Mouse (Mus musculus): ENCODE measurements around the gene Strip2. TPM values are rescaled to one million over a fixed set of nuclear protein-coding genes. Genes with fewer than 3 reads are reported as not detected.

Gene Strip2
- polyA plus RNA-seq, 1 experiment from 2014 or later: 0.92 TPM

- 87% methylated on average over 6 of the region's 6 CpGs for WGBS
Observed at GRCm38 (mm10) chr6:29980461-29980860, 63.6 kb downstream of the Strip2 start.

DNA sequence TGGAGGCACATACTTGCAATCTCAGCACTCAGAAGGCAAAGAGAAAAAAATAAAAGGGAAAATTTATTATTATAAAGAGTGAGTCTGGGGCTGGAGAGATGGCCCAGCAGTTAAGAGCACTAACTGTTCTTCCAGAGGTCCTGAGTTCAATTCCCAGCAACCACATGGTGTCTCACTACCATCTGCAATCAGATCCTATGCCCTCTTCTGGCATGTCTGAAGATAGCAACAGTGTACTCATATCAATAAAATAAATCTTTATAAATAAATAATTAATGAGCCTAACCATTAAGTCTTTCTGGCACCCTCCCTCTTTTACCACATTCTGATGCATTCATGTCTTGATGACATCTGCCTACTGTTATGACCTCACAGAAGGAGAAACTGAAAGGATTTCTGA lies 65.0 kb downstream of the Strip2 start:
- Histone ChIP-seq H3K4me1 (peaks cover 9% of the 10 kb centered on the region; the same call in 1 of the 2 replicates), H3K9ac (no peak overlapping the region), H3K27ac (no peak overlapping the region), H3K27me3 (peaks cover 14% of the 10 kb centered on the region), H3K4me3 (no peak overlapping the region), H3K9me3 (replicated peaks) (no peaks in the 10 kb centered on the region), H3K4me2 (no peak overlapping the region), H3K36me3 (ENCODE audit: poor library complexity, severe bottlenecking) (no peaks in the 10 kb centered on the region)
- no peak for ATAC-seq

More at GRCm38 (mm10) chr6:29980461-29980860, 63.6 kb downstream of the Strip2 start:
- Histone ChIP-seq H3K27me3 (peaks cover under 1% of the 10 kb centered on the region; the same call in 1 of the 2 replicates), H3K9ac (no peak overlapping the region), H3K9me3 (replicated peaks) (no peaks in the 10 kb centered on the region), H3K4me1 (peaks cover 4% of the 10 kb centered on the region; the same call in 1 of the 2 replicates), H3K4me3 (no peak overlapping the region), H3K27ac (no peak overlapping the region), H3K4me2 (no peak overlapping the region), H3K36me3 (ENCODE audit: poor library complexity, severe bottlenecking) (no peaks in the 10 kb centered on the region)
- ATAC-seq: no peak

GRCm38 (mm10) chr6:29985058-29985498 lies 68.3 kb downstream of the Strip2 start:
- peaks cover 9% of the 10 kb centered on the region; the same call in 1 of the 2 replicates for H3K4me1 ChIP-seq
- peak overlapping the region; percentile 53 for H3K4me3 ChIP-seq
- H3K27ac ChIP-seq: no peak overlapping the region
- WGBS: under 1% methylated on average over 37 of the region's 37 CpGs
- peak overlapping the region; percentile 59 for H3K9ac ChIP-seq
- H3K9me3 ChIP-seq (replicated peaks): no peaks in the 10 kb centered on the region
- H3K27me3 ChIP-seq: peaks cover 19% of the 10 kb centered on the region
- H3K4me2 ChIP-seq: peak overlapping the region; percentile 83
- peak; percentile 80; the same call in 1 of the 2 replicates for ATAC-seq
- H3K36me3 ChIP-seq (ENCODE audit: poor library complexity, severe bottlenecking): no peaks in the 10 kb centered on the region

GRCm38 (mm10) chr6:29985504-29985903 lies 68.7 kb downstream of the Strip2 start:
- Histone ChIP-seq H3K4me2 (peak overlapping the region; percentile 83), H3K9ac (peak overlapping the region; percentile 59), H3K27me3 (peaks cover 19% of the 10 kb centered on the region), H3K4me3 (peak overlapping the region; percentile 53), H3K36me3 (ENCODE audit: poor library complexity, severe bottlenecking) (no peaks in the 10 kb centered on the region), H3K4me1 (peaks cover 9% of the 10 kb centered on the region; the same call in 1 of the 2 replicates), H3K27ac (no peak overlapping the region), H3K9me3 (replicated peaks) (no peaks in the 10 kb centered on the region)
- WGBS: under 1% methylated on average over 14 of the region's 14 CpGs
- 0 out of 2 replicates have a peak, but pooled peaks have one; percentile 8 for ATAC-seq

DNA sequence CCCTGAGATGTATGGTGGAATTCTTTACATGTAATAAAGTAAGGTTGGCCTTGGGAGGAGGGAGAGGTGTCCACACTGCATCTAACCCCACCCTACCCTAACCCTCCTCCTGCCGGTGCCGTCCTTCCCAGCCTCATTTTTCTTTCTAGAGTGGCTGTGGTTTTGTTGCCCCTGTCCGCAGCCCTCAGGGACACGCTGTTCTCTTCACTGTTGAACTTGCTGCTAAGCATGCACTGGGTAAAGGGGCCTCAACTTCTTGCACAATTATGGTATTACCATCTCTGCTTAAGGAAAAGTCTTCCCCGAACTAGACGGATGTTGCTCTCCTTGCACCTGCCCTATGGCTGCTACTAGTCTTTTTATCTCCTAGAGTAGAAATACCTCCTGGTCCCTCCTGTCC lies 69.2 kb downstream of the Strip2 start:
- no peaks in the 10 kb centered on the region for H3K9me3 ChIP-seq (replicated peaks)
- WGBS: 42% methylated on average over 6 of the region's 6 CpGs
- no peaks in the 10 kb centered on the region for H3K36me3 ChIP-seq (ENCODE audit: poor library complexity, severe bottlenecking)
- H3K4me1 ChIP-seq: peaks cover 9% of the 10 kb centered on the region; the same call in 1 of the 2 replicates
- H3K4me2 ChIP-seq: peak overlapping the region; percentile 83
- no peak overlapping the region for H3K9ac ChIP-seq
- no peak overlapping the region for H3K27ac ChIP-seq
- peak overlapping the region; percentile 53; the same call in 1 of the 2 replicates for H3K4me3 ChIP-seq
- peaks cover 19% of the 10 kb centered on the region for H3K27me3 ChIP-seq
- ATAC-seq: no peak

GRCm38 (mm10) chr6:29987246-29987645 lies 70.4 kb downstream of the Strip2 start:
- no peaks in the 10 kb centered on the region for H3K36me3 ChIP-seq (ENCODE audit: poor library complexity, severe bottlenecking)

GRCm38 (mm10) chr6:29998140-29998539 lies 81.3 kb downstream of the Strip2 start:
- no peak for ATAC-seq
- Histone ChIP-seq H3K4me3 (no peak overlapping the region), H3K4me1 (no peaks in the 10 kb centered on the region), H3K27me3 (no peaks in the 10 kb centered on the region), H3K9ac (no peak overlapping the region), H3K36me3 (ENCODE audit: poor library complexity, severe bottlenecking) (no peaks in the 10 kb centered on the region), H3K9me3 (replicated peaks) (no peaks in the 10 kb centered on the region), H3K4me2 (no peak overlapping the region), H3K27ac (no peak overlapping the region)
- 82% methylated on average over 9 of the region's 9 CpGs for WGBS

More at GRCm38 (mm10) chr6:29987246-29987645, 70.4 kb downstream of the Strip2 start:
- WGBS: 67% methylated on average over 3 of the region's 3 CpGs
- H3K4me2 ChIP-seq: no peak overlapping the region
- no peak overlapping the region for H3K27ac ChIP-seq
- no peaks in the 10 kb centered on the region for H3K9me3 ChIP-seq (replicated peaks)
- H3K4me3 ChIP-seq: no peak overlapping the region
- H3K27me3 ChIP-seq: peaks cover 19% of the 10 kb centered on the region
- H3K4me1 ChIP-seq: peaks cover 9% of the 10 kb centered on the region; the same call in 1 of the 2 replicates
- H3K9ac ChIP-seq: no peak overlapping the region
- no peak for ATAC-seq

DNA sequence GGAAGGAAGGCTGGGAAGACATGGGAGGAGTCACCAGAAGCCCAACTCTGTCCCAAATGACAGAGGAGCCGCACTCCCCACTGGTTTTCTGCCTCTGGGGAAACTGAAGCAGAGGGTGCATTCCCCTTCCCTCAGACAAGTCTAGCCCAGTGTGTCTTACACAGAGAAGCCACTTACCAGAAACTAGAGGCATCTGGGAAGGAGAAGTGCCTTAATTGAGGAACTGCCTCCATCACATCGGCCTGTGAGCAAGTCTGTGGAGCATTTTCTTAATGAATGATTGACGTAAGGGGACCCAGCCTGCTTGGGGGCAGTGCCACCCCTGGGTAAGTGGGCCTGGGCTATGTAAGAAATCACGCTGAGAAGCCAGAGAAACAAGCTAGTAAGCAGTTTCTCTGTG lies 82.0 kb downstream of the Strip2 start:
- no peaks in the 10 kb centered on the region for H3K4me1 ChIP-seq
- H3K36me3 ChIP-seq (ENCODE audit: poor library complexity, severe bottlenecking): no peaks in the 10 kb centered on the region
- H3K9me3 ChIP-seq (replicated peaks): no peaks in the 10 kb centered on the region
- no peak overlapping the region for H3K27ac ChIP-seq
- H3K4me3 ChIP-seq: no peak overlapping the region
- ATAC-seq: no peak
- WGBS: 71% methylated on average over 4 of the region's 4 CpGs
- H3K27me3 ChIP-seq: no peaks in the 10 kb centered on the region
- H3K9ac ChIP-seq: no peak overlapping the region
- no peak overlapping the region for H3K4me2 ChIP-seq

DNA sequence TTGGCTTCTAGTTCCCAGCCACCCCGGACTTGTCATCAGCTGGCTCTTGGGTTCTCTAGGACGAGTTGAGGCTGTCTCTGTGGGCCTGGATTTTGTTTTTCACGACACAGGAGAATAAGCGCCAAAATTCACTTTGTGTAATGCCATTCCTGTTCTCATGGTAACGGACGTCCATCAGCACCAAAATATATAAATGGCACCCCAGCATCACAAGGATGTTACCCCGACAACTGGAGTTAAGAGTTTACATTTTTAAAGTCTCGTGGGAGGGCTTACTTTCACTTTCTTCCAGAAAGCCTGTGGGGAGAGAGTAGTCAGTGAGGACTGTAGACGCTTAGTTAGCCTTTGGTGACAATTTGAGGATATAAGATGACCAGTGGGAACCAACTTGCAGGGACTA lies 85.8 kb downstream of the Strip2 start:
- Histone ChIP-seq H3K9me3 (replicated peaks) (no peaks in the 10 kb centered on the region), H3K27ac (no peak overlapping the region), H3K36me3 (ENCODE audit: poor library complexity, severe bottlenecking) (no peaks in the 10 kb centered on the region), H3K27me3 (no peaks in the 10 kb centered on the region), H3K4me1 (no peaks in the 10 kb centered on the region), H3K4me2 (no peak overlapping the region), H3K9ac (no peak overlapping the region), H3K4me3 (no peak overlapping the region)
- no peak for ATAC-seq
- 77% methylated on average over 9 of the region's 9 CpGs for WGBS

DNA sequence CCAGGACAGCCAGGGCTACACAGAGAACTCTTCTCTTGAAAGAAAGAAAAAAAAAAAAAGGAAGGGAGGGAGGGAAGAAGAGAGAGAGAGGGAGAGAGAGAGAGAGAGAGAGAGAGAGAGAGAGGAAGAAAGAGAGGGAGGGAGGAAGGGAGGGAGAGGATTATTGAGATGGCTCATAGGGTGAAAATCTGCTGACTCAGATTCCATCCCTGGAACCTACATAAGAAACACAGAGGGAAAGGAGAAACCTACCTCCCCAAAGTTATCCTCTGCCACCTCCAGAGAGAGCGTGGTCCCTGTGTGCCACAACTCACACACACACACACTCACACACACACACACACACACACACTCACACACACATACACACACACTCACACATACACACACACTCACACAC lies 89.0 kb downstream of the Strip2 start:
- no peaks in the 10 kb centered on the region for H3K9me3 ChIP-seq (replicated peaks)
- H3K4me2 ChIP-seq: no peak overlapping the region
- no peak overlapping the region for H3K27ac ChIP-seq
- no peaks in the 10 kb centered on the region for H3K36me3 ChIP-seq (ENCODE audit: poor library complexity, severe bottlenecking)
- no peaks in the 10 kb centered on the region for H3K4me1 ChIP-seq
- ATAC-seq: no peak
- H3K27me3 ChIP-seq: no peaks in the 10 kb centered on the region
- WGBS: 100% methylated on average over 1 of the region's 1 CpGs
- H3K9ac ChIP-seq: no peak overlapping the region
- H3K4me3 ChIP-seq: no peak overlapping the region

- no peak for ATAC-seq
Observed at GRCm38 (mm10) chr6:30009204-30009603, 92.4 kb downstream of the Strip2 start.

More at GRCm38 (mm10) chr6:30009204-30009603, 92.4 kb downstream of the Strip2 start:
- Histone ChIP-seq H3K4me3 (no peak overlapping the region), H3K9me3 (replicated peaks) (no peaks in the 10 kb centered on the region), H3K4me1 (no peaks in the 10 kb centered on the region), H3K36me3 (ENCODE audit: poor library complexity, severe bottlenecking) (no peaks in the 10 kb centered on the region), H3K4me2 (no peak overlapping the region), H3K9ac (0 out of 2 replicates have a peak overlapping the region, but pooled peaks have one; percentile 26), H3K27me3 (no peaks in the 10 kb centered on the region), H3K27ac (no peak overlapping the region)
- 89% methylated on average over 7 of the region's 7 CpGs for WGBS

Data from forebrain, embryonic 13.5 days (tissue).